Mouse (Mus musculus): ENCODE results near the gene Dagla.

Dagla gene

GRCm38 (mm10) chr19:10203146-10203847 lies 101.4 kb downstream of the Dagla start:
- DNase-seq (ENCODE audit: low spot score in 2 of 2), result no peak

- peak; percentile 85 to 86 for DNase-seq (ENCODE audit: low spot score in 2 of 2)
Observed at GRCm38 (mm10) chr19:10198723-10199122, 106.0 kb downstream of the Dagla start.

GRCm38 (mm10) chr19:10198286-10198685 lies 106.4 kb downstream of the Dagla start:
- DNase-seq (ENCODE audit: low spot score in 2 of 2), result no peak

GRCm38 (mm10) chr19:10197130-10197529 lies 107.5 kb downstream of the Dagla start:
- DNase-seq (ENCODE audit: low spot score in 2 of 2), result no peak
